Mouse (Mus musculus): ENCODE data around the gene Izumo4. TPM values are rescaled to one million over a fixed set of nuclear protein-coding genes. Genes with fewer than 3 reads are reported as not detected.

Izumo4 gene
- polyA plus RNA-seq, 1 experiment from 2014 or later: 12.5 TPM

GRCm38 (mm10) chr10:80678601-80679377, 23.2 kb upstream of the Izumo4 start:
- Histone ChIP-seq H3K4me3 (replicated peaks) (no peak overlapping the region), H3K9ac (replicated peaks) (no peak overlapping the region), H3K36me3 (peaks cover 14% of the 10 kb centered on the region), H3K9me3 (no peaks in the 10 kb centered on the region), H3K4me2 (peak overlapping the region; percentile 87), H3K27me3 (no peaks in the 10 kb centered on the region), H3K4me1 (replicated peaks) (peaks cover 42% of the 10 kb centered on the region), H3K27ac (peak overlapping the region; percentile 98)
- 58% methylated on average over 10 of the region's 10 CpGs for WGBS
- no peak for ATAC-seq (ENCODE audit: insufficient number of reproducible peaks, insufficient read depth, low FRiP score, low TSS enrichment, low read depth)

GRCm38 (mm10) chr10:80679556-80680259, 22.3 kb upstream of the Izumo4 start:
- Histone ChIP-seq H3K27ac (no peak overlapping the region; the same call in 1 of the 2 replicates), H3K9ac (replicated peaks) (no peak overlapping the region), H3K4me2 (no peak overlapping the region), H3K36me3 (peaks cover 16% of the 10 kb centered on the region), H3K27me3 (no peaks in the 10 kb centered on the region), H3K4me1 (replicated peaks) (peaks cover 33% of the 10 kb centered on the region), H3K9me3 (no peaks in the 10 kb centered on the region), H3K4me3 (replicated peaks) (no peak overlapping the region)
- ATAC-seq (ENCODE audit: insufficient number of reproducible peaks, insufficient read depth, low FRiP score, low TSS enrichment, low read depth): no peak
- WGBS: 57% methylated on average over 9 of the region's 9 CpGs

- H3K27ac ChIP-seq: no peak overlapping the region
- no peak for ATAC-seq (ENCODE audit: insufficient number of reproducible peaks, insufficient read depth, low FRiP score, low TSS enrichment, low read depth)
- peaks cover 19% of the 10 kb centered on the region for H3K36me3 ChIP-seq
- H3K27me3 ChIP-seq: no peaks in the 10 kb centered on the region
- H3K4me3 ChIP-seq (replicated peaks): no peak overlapping the region
- H3K4me1 ChIP-seq (replicated peaks): peaks cover 28% of the 10 kb centered on the region
- WGBS: 76% methylated on average over 2 of the region's 2 CpGs
- H3K4me2 ChIP-seq: no peak overlapping the region
- H3K9me3 ChIP-seq: no peaks in the 10 kb centered on the region
- H3K9ac ChIP-seq (replicated peaks): no peak overlapping the region
These were observed 21.7 kb upstream of the Izumo4 start for GRCm38 (mm10) chr10:80680260-80680696.

- H3K9ac ChIP-seq (replicated peaks): no peak overlapping the region
- no peaks in the 10 kb centered on the region for H3K27me3 ChIP-seq
- 92% methylated on average over 6 of the region's 6 CpGs for WGBS
- peaks cover 24% of the 10 kb centered on the region for H3K4me1 ChIP-seq (replicated peaks)
- H3K4me3 ChIP-seq (replicated peaks): no peak overlapping the region
- no peak for ATAC-seq (ENCODE audit: insufficient number of reproducible peaks, insufficient read depth, low FRiP score, low TSS enrichment, low read depth)
- H3K9me3 ChIP-seq: no peaks in the 10 kb centered on the region
- no peak overlapping the region for H3K27ac ChIP-seq
- no peak overlapping the region for H3K4me2 ChIP-seq
- peaks cover 36% of the 10 kb centered on the region for H3K36me3 ChIP-seq
These were observed 20.0 kb upstream of the Izumo4 start for GRCm38 (mm10) chr10:80682003-80682402.

GRCm38 (mm10) chr10:80683647-80684046, 18.3 kb upstream of the Izumo4 start:
- peaks cover 8% of the 10 kb centered on the region for H3K4me1 ChIP-seq (replicated peaks)
- H3K9ac ChIP-seq (replicated peaks): no peak overlapping the region
- no peak for ATAC-seq (ENCODE audit: insufficient number of reproducible peaks, insufficient read depth, low FRiP score, low TSS enrichment, low read depth)
- no peaks in the 10 kb centered on the region for H3K27me3 ChIP-seq
- peaks cover 49% of the 10 kb centered on the region for H3K36me3 ChIP-seq
- H3K9me3 ChIP-seq: no peaks in the 10 kb centered on the region
- H3K4me2 ChIP-seq: no peak overlapping the region
- H3K4me3 ChIP-seq (replicated peaks): no peak overlapping the region
- H3K27ac ChIP-seq: no peak overlapping the region
- WGBS: 93% methylated on average over 1 of the region's 1 CpGs

- H3K36me3 ChIP-seq: peaks cover 52% of the 10 kb centered on the region
- WGBS: 51% methylated on average over 6 of the region's 6 CpGs
- no peak for ATAC-seq (ENCODE audit: insufficient number of reproducible peaks, insufficient read depth, low FRiP score, low TSS enrichment, low read depth)
These were observed 17.8 kb upstream of the Izumo4 start for GRCm38 (mm10) chr10:80684214-80684613.

GRCm38 (mm10) chr10:80684984-80685383, 17.0 kb upstream of the Izumo4 start:
- Histone ChIP-seq H3K27me3 (no peaks in the 10 kb centered on the region), H3K9ac (replicated peaks) (no peak overlapping the region), H3K36me3 (peaks cover 60% of the 10 kb centered on the region), H3K27ac (no peak overlapping the region), H3K4me1 (replicated peaks) (no peaks in the 10 kb centered on the region), H3K4me3 (replicated peaks) (no peak overlapping the region), H3K9me3 (no peaks in the 10 kb centered on the region), H3K4me2 (no peak overlapping the region)
- 87% methylated on average over 4 of the region's 4 CpGs for WGBS
- no peak for ATAC-seq (ENCODE audit: insufficient number of reproducible peaks, insufficient read depth, low FRiP score, low TSS enrichment, low read depth)

More at GRCm38 (mm10) chr10:80684214-80684613, 17.8 kb upstream of the Izumo4 start:
- Histone ChIP-seq H3K27ac (no peak overlapping the region), H3K4me2 (no peak overlapping the region), H3K9ac (replicated peaks) (no peak overlapping the region), H3K4me3 (replicated peaks) (no peak overlapping the region), H3K9me3 (no peaks in the 10 kb centered on the region), H3K27me3 (no peaks in the 10 kb centered on the region), H3K4me1 (replicated peaks) (peaks cover 2% of the 10 kb centered on the region; the same call in 1 of the 2 replicates)

- Histone ChIP-seq H3K4me3 (replicated peaks) (no peak overlapping the region), H3K4me2 (no peak overlapping the region), H3K36me3 (peaks cover 76% of the 10 kb centered on the region), H3K27me3 (no peaks in the 10 kb centered on the region), H3K9ac (replicated peaks) (no peak overlapping the region), H3K27ac (no peak overlapping the region), H3K4me1 (replicated peaks) (no peaks in the 10 kb centered on the region), H3K9me3 (no peaks in the 10 kb centered on the region)
- ATAC-seq (ENCODE audit: insufficient number of reproducible peaks, insufficient read depth, low FRiP score, low TSS enrichment, low read depth): no peak
- 89% methylated on average over 3 of the region's 3 CpGs for WGBS
These were observed 15.4 kb upstream of the Izumo4 start for GRCm38 (mm10) chr10:80686617-80687016.

- no peaks in the 10 kb centered on the region for H3K27me3 ChIP-seq
- peaks cover 78% of the 10 kb centered on the region for H3K36me3 ChIP-seq
- ATAC-seq (ENCODE audit: insufficient number of reproducible peaks, insufficient read depth, low FRiP score, low TSS enrichment, low read depth): no peak
- no peaks in the 10 kb centered on the region for H3K9me3 ChIP-seq
- no peaks in the 10 kb centered on the region for H3K4me1 ChIP-seq (replicated peaks)
- H3K4me3 ChIP-seq (replicated peaks): no peak overlapping the region
- H3K9ac ChIP-seq (replicated peaks): no peak overlapping the region
- H3K4me2 ChIP-seq: no peak overlapping the region
- no peak overlapping the region for H3K27ac ChIP-seq
- 50% methylated on average over 5 of the region's 5 CpGs for WGBS
These were observed 14.1 kb upstream of the Izumo4 start for GRCm38 (mm10) chr10:80687850-80688249.

- 84% methylated on average over 14 of the region's 14 CpGs for WGBS
- Histone ChIP-seq H3K9ac (replicated peaks) (no peak overlapping the region), H3K27ac (no peak overlapping the region), H3K4me3 (replicated peaks) (no peak overlapping the region), H3K4me2 (no peak overlapping the region), H3K4me1 (replicated peaks) (no peaks in the 10 kb centered on the region), H3K27me3 (no peaks in the 10 kb centered on the region), H3K9me3 (no peaks in the 10 kb centered on the region), H3K36me3 (peaks cover 64% of the 10 kb centered on the region)
- ATAC-seq (ENCODE audit: insufficient number of reproducible peaks, insufficient read depth, low FRiP score, low TSS enrichment, low read depth): no peak
These were observed 9.5 kb upstream of the Izumo4 start for GRCm38 (mm10) chr10:80692249-80693165.

Data from limb, embryonic 12.5 days (tissue).